Mouse (Mus musculus) liver, embryonic 15.5 days (tissue): Measurements from ENCODE around the gene Naa15. TPM values are rescaled to one million over a fixed set of nuclear protein-coding genes. Genes with fewer than 3 reads are reported as not detected.
A peak's percentile ranks its signal among the peaks of the same experiment; 100 is the strongest.
"Not testable (repeated sequence)": the region's sequence is repeated elsewhere in the genome, so short reads cannot be mapped to it uniquely, and the experiment has no call there.

Experiments
- ATAC-seq: fragments of 200-750 bp; cut with Nextera tagmentation; 2 replicates; pipeline ENCODE4 v1.8.0; 2017; ENCODE audit warnings: moderate number of reproducible peaks, mild to moderate bottlenecking, moderate library complexity; ENCODE audit not compliant: insufficient read depth
- H3K27ac ChIP-seq: fragments of 300-500 bp; sonication (generic); replicated peaks from 2 replicates; pipeline ENCODE4 v1.5.1; 2015; ENCODE audit warnings: mild to moderate bottlenecking, inconsistent platforms
- H3K27me3 ChIP-seq: fragments of 300-500 bp; sonication (generic); 2 replicates; pipeline ENCODE4 v1.6.1; 2015; ENCODE audit warnings: mild to moderate bottlenecking, inconsistent platforms
- H3K36me3 ChIP-seq: fragments of 300-500 bp; sonication (generic); replicated peaks from 2 replicates; pipeline ENCODE4 v1.6.1; 2015; ENCODE audit warnings: moderate library complexity, mild to moderate bottlenecking, inconsistent platforms
- H3K4me1 ChIP-seq: fragments of 300-500 bp; sonication (generic); replicated peaks from 2 replicates; pipeline ENCODE4 v1.6.1; 2015; ENCODE audit warnings: inconsistent platforms
- H3K4me2 ChIP-seq: fragments of 300-500 bp; sonication (generic); 2 replicates; pipeline ENCODE4 v1.6.1; 2015; ENCODE audit warnings: moderate library complexity, mild to moderate bottlenecking, inconsistent platforms
- H3K4me3 ChIP-seq: fragments of 300-500 bp; sonication (generic); replicated peaks from 2 replicates; pipeline ENCODE4 v1.5.1; 2015; ENCODE audit warnings: mild to moderate bottlenecking, inconsistent platforms
- H3K9ac ChIP-seq: fragments of 300-500 bp; sonication (generic); 2 replicates; pipeline ENCODE4 v1.6.1; 2015; ENCODE audit warnings: moderate library complexity, mild to moderate bottlenecking, inconsistent platforms
- H3K9me3 ChIP-seq: fragments of 300-500 bp; sonication (generic); replicated peaks from 2 replicates; pipeline ENCODE4 v1.6.1; 2016; ENCODE audit warnings: inconsistent platforms
- WGBS: fragments of 180-500 bp; shearing (Covaris S2); methylation state at CpG from one replicate; pipeline ENCODE4 v1.1.7; 2015; ENCODE audit warnings: mixed read lengths; ENCODE audit not compliant: insufficient replicate concordance; 5-methylcytosine and 5-hydroxymethylcytosine counted together
- polyA plus RNA-seq: library from polyadenylated mRNA; unstranded; fragments of >200 nt; fragmentation: Nextera tagmentation; extraction: Ambion mirVana; gene quantifications from 2 replicates; pipeline ENCODE4 v1.2.1, GENCODE M21; 2015

Gene Naa15
- polyA plus RNA-seq, 1 experiment from 2014 or later: 22.3 TPM

DNA sequence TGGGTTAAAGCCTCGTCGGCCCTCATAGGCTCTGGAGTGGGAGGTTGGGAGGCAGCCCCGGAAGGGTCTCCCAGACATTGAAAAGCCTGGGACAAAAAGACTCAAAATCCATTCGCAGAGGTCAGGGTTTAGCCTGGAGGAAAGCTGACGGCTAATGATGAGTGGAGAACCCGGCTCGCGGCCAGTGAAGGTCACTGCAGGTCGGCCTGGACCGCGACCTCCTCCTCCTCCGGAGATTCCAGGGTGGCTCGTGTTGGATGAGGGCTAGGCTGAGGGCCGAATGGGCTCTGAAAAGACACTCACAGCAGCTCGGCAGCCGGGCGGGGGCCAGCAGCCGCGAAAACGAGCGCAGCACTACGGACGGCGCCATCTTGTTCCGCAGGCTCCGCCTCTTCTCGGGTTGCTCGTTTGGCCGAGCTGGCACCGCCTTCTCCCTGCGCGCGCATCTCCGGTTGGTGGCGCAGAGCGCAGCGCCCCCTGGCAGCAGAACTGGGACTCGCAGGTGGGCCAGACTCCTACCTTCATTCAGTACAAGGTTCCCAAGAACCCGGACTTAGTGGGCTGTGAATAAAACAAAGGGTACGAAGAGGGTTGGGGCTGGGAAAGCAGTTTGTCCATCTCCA lies 6.3 kb upstream of the Naa15 start, which contains the start of gene Ndufc1:
TSS of gene Ndufc1 (minus strand) at position 428 of the 623 bp plus-strand sequence.
- Histone ChIP-seq H3K9me3 (no peaks in the 10 kb centered on the region), H3K36me3 (peaks cover 25% of the 10 kb centered on the region), H3K4me3 (peak within 1 kb of the TSS; percentile 93), H3K4me2 (peak within 1 kb of the TSS; percentile 82), H3K4me1 (peaks cover 32% of the 10 kb centered on the region), H3K9ac (peak within 1 kb of the TSS; percentile 88), H3K27ac (peak within 1 kb of the TSS; percentile 84), H3K27me3 (no peaks in the 10 kb centered on the region)
- WGBS: under 1% methylated on average over 40 of the region's 40 CpGs
- peak; percentile 78 for ATAC-seq

DNA sequence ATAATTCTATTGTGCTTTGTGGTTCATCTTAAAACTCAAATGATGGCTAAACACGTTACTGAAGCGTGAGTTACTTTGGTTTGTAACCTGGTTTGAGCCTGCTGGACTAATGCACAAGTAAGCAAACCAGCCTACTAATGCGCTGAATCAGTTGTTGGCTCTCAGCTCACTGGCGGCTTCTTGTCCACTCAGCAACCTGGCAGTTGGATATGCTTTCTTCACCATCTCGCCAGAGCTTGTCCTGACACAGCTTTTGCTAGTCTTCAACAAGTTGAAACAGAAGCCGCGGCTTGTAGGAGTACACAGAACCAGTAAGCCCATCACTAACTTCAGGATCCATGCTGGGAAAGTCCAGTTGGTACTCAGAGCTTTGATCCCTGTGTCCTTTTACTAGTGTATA lies 2.5 kb upstream of the Naa15 start:
- no peaks in the 10 kb centered on the region for H3K9me3 ChIP-seq
- H3K36me3 ChIP-seq: no peaks in the 10 kb centered on the region
- H3K4me3 ChIP-seq: no peak overlapping the region
- H3K4me2 ChIP-seq: no peak overlapping the region
- WGBS: 79% methylated on average over 7 of the region's 7 CpGs
- no peak overlapping the region for H3K27ac ChIP-seq
- no peak overlapping the region for H3K9ac ChIP-seq
- peaks cover 37% of the 10 kb centered on the region for H3K4me1 ChIP-seq
- ATAC-seq: no peak
- no peaks in the 10 kb centered on the region for H3K27me3 ChIP-seq

DNA sequence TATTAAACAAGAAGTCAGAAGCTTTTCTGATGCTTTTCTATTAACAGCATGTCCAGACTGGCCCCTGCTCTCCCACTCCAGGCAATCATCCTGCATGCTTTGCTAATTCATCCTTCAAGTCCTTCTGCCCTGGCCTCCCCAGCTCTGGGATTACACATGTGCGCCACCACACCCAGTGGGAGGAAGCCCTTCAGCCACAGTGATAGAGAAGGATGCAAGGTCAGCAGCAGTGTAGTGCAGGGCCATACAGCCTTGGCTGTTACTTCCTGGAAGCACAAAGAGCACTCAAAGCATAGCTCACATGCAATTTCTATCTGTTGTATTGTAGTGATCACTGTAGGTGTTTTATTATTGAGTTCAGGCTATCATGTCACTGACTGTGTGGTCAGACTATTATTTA lies 1.7 kb upstream of the Naa15 start:
- no peaks in the 10 kb centered on the region for H3K9me3 ChIP-seq
- no peak for ATAC-seq
- no peak overlapping the region for H3K27ac ChIP-seq
- WGBS: 59% methylated on average over 1 of the region's 1 CpGs
- no peaks in the 10 kb centered on the region for H3K36me3 ChIP-seq
- H3K9ac ChIP-seq: no peak overlapping the region
- H3K4me2 ChIP-seq: no peak overlapping the region
- H3K4me3 ChIP-seq: no peak overlapping the region
- no peaks in the 10 kb centered on the region for H3K27me3 ChIP-seq
- peaks cover 37% of the 10 kb centered on the region for H3K4me1 ChIP-seq

DNA sequence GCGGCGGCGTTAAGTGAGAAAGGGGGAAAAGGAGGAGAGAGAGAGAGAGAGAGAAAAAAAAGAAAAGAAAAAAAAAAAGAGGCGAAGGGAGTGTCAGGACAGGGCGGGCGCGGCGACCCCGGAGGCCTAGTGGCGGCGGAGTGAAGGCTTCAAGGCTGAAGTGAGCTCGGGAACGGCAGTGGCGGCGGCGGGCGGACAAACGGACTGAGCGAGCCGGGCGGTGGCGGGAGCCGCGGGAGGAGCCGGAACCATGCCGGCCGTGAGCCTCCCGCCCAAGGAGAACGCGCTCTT lies 1.1 kb downstream of the Naa15 start:
- H3K4me3 ChIP-seq: peak overlapping the region; percentile 100
- H3K27me3 ChIP-seq: no peaks in the 10 kb centered on the region
- H3K27ac ChIP-seq: peak overlapping the region; percentile 97
- peak; percentile 53; the same call in 1 of the 2 replicates for ATAC-seq
- H3K4me1 ChIP-seq: peaks cover 45% of the 10 kb centered on the region
- WGBS: under 1% methylated on average over 30 of the region's 30 CpGs
- H3K9me3 ChIP-seq: no peaks in the 10 kb centered on the region
- peak overlapping the region; percentile 81 for H3K4me2 ChIP-seq
- peak overlapping the region; percentile 97 for H3K9ac ChIP-seq
- no peaks in the 10 kb centered on the region for H3K36me3 ChIP-seq

DNA sequence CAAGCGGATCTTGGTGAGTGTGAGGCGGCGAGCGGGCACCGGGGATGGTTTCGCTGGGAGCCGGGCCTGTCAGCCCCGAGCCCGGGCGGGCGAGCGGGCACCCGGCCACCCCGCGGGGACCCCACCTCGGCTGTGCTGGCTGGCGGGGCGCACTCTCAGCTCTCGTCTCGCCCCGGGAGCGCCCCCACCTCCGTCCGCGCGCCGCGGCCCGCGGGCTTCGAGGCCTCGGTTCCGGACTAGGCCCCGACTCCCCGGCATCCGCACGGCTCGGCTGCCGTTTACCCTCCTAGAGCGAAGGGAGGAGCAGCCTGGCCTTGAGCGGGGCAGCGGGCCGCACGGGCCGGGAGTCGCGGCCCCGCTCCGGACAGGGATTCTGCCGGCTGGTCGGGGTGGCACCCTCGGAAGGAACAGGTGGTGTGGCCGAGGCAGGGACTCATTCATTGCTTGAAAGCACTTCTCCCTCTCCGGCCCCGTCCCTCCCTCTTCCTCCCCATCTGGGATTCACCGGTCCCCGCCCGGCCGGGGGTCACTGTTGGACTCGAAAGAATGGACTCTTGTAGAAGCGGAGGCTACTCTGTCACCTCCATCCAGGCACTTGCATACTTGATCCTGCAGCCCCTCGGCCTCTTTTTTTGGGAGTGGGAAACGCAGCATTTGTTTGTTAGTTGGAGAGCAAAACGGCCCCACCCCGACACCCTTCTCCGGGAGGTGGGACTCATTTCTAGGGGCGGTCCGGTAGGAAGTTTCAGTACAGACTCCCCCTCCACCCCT lies 1.6 kb downstream of the Naa15 start:
- Histone ChIP-seq H3K36me3 (no peaks in the 10 kb centered on the region), H3K4me1 (peaks cover 47% of the 10 kb centered on the region), H3K4me2 (peak overlapping the region; percentile 81), H3K27ac (peak overlapping the region; percentile 97), H3K4me3 (peak overlapping the region; percentile 100), H3K27me3 (no peaks in the 10 kb centered on the region), H3K9ac (peak overlapping the region; percentile 97), H3K9me3 (no peaks in the 10 kb centered on the region)
- under 1% methylated on average over 68 of the region's 68 CpGs for WGBS
- ATAC-seq: peak; percentile 57

DNA sequence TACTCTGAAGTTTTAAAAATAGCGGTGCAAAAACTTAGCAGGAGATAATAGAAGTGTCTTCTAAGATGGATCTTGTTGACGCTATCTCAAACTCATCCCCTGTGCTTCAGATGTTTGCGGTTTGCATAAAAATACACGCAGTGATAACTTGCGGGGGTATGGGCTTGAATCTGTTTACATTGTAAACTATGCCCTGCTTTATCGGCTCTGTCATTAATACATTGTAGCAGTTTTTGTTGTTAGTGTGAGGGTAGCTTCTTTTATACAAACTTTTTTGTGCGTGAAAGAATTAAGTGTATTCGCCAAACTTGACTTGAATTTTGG lies 2.1 kb downstream of the Naa15 start:
- no peak for ATAC-seq
- no peaks in the 10 kb centered on the region for H3K27me3 ChIP-seq
- WGBS: 7% methylated on average over 8 of the region's 8 CpGs
- peak overlapping the region; percentile 97 for H3K9ac ChIP-seq
- H3K4me3 ChIP-seq: peak overlapping the region; percentile 100
- peaks cover 52% of the 10 kb centered on the region for H3K4me1 ChIP-seq
- H3K9me3 ChIP-seq: no peaks in the 10 kb centered on the region
- H3K27ac ChIP-seq: peak overlapping the region; percentile 97
- H3K36me3 ChIP-seq: no peaks in the 10 kb centered on the region; the same call in 1 of the 2 replicates
- peak overlapping the region; percentile 81 for H3K4me2 ChIP-seq

DNA sequence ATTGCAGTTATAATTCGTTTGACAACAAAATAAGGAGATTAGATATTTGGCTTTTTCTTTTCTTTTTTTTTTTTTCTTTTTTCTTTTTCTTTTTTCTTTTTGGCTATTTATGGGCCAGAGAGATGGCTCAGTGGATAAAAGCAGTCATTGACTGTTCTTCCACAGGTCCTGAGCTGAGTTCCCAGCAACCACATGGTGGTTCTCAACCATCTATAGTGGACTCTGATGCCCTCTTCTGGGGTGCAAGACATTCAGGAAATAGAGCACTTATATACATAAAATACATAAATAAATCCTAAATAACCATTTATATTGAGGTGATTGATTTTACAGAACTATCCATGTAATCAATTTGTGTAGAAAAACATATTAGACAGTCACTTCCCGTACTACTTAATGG lies 2.5 kb downstream of the Naa15 start:
- Histone ChIP-seq H3K4me1 (peaks cover 52% of the 10 kb centered on the region), H3K36me3 (no peaks in the 10 kb centered on the region; the same call in 1 of the 2 replicates), H3K4me2 (peak overlapping the region; percentile 81), H3K27me3 (no peaks in the 10 kb centered on the region), H3K9me3 (no peaks in the 10 kb centered on the region), H3K4me3 (peak overlapping the region; percentile 100), H3K9ac (peak overlapping the region; percentile 97; the same call in 1 of the 2 replicates), H3K27ac (peak overlapping the region; percentile 97; the same call in 1 of the 2 replicates)
- ATAC-seq: no peak
- WGBS: 46% methylated on average over 2 of the region's 2 CpGs

DNA sequence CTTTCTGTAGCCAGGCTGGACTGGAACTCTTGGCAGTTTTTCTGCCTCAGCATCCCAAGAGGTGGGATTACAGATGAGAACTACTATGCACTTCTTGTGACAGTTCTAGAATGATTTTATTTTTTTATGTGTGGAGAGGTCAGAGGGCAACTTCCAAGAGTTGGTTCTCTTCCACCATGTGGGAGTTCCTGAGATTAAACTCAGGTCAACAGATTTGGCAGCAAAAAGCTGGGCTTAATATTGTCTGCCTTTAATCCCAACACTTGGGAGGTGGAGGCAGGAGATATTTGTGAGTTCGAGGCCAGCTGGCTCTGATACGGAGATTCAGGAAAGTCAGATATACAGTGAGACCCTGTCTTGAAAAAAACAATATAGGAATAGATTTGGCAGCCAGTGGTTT lies 3.0 kb downstream of the Naa15 start:
- no peak for ATAC-seq
- no peak overlapping the region; the same call in 1 of the 2 replicates for H3K27ac ChIP-seq
- H3K9me3 ChIP-seq: no peaks in the 10 kb centered on the region
- H3K27me3 ChIP-seq: no peaks in the 10 kb centered on the region
- H3K4me1 ChIP-seq: peaks cover 51% of the 10 kb centered on the region
- H3K9ac ChIP-seq: no peak overlapping the region
- no peaks in the 10 kb centered on the region; the same call in 1 of the 2 replicates for H3K36me3 ChIP-seq
- peak overlapping the region; percentile 100 for H3K4me3 ChIP-seq
- 36% methylated on average over 2 of the region's 2 CpGs for WGBS
- peak overlapping the region; percentile 81 for H3K4me2 ChIP-seq

DNA sequence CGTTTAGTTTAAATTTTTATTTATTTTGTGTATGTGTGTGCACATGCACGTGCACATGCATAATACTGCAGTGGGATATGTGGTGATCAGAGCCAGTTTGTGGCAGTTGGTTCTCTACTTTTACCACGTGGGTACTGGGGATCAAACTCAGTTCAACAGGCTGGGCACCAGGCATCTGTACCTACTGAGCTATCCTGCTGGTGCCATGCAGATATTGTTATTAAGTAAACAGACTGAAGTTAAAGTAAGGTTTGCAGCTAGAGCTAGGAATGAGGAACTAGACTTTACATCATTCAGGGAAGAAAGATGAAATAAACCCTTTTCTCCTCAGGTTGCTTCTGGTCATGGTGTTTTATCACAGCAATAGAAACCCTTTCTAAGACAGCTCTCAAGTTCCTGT lies 7.0 kb downstream of the Naa15 start:
- no peak for ATAC-seq
- peaks cover 33% of the 10 kb centered on the region for H3K4me1 ChIP-seq
- H3K4me2 ChIP-seq: no peak overlapping the region
- no peaks in the 10 kb centered on the region for H3K27me3 ChIP-seq
- no peak overlapping the region for H3K9ac ChIP-seq
- H3K36me3 ChIP-seq: no peaks in the 10 kb centered on the region; the same call in 1 of the 2 replicates
- no peak overlapping the region for H3K27ac ChIP-seq
- H3K4me3 ChIP-seq: no peak overlapping the region
- no peaks in the 10 kb centered on the region for H3K9me3 ChIP-seq
- 40% methylated on average over 3 of the region's 3 CpGs for WGBS

DNA sequence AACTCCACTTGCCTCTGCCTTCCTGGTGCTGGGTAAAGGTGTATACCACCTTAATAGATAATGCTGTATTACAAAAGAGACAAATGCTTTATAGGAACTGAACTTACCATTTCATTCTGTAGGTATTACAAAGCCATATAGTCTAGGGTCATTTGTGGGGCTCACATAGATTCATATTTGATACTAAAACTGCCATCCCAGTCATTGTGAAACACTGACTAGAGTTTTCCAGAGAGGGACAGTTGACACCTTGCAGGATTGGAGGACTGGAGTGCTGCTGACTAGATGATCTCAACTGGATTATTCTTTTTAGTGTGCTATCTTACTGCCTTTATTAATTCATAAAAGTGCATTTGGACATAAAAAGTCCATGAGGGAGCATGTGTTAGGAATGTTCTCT lies 10.4 kb downstream of the Naa15 start:
- H3K4me1 ChIP-seq: peaks cover 13% of the 10 kb centered on the region
- no peak overlapping the region for H3K4me2 ChIP-seq
- no peak overlapping the region for H3K27ac ChIP-seq
- H3K9me3 ChIP-seq: no peaks in the 10 kb centered on the region
- H3K4me3 ChIP-seq: no peak overlapping the region
- H3K36me3 ChIP-seq: no peaks in the 10 kb centered on the region; the same call in 1 of the 2 replicates
- no peaks in the 10 kb centered on the region for H3K27me3 ChIP-seq
- no peak overlapping the region for H3K9ac ChIP-seq
- ATAC-seq: no peak

DNA sequence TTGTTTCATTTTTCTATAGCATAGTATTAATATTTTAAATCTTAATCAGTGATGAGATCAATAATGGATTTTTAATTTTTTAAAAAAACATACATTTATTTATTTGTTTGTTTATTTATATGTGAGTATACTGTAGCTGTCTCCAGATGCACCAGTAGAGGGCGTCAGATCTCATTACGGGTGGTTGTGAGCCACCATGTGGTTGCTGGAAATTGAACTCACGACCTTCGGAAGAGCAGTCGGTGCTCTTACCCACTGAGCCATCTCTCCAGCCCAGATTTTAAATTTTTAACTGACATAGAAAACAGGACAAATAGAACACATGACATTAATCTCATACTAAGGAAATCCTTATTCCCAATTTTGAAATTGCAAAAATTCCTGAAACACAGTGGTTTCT lies 19.4 kb downstream of the Naa15 start:
- not testable (repeated sequence) for ATAC-seq, H3K36me3 ChIP-seq, H3K9me3 ChIP-seq, H3K27ac ChIP-seq, H3K9ac ChIP-seq, H3K4me1 ChIP-seq, H3K4me2 ChIP-seq, H3K27me3 ChIP-seq, H3K4me3 ChIP-seq
- 72% methylated on average over 5 of the region's 5 CpGs for WGBS
